Mouse (Mus musculus) left cerebral cortex, adult 18-20 months (tissue): ENCODE results near the gene Rcan3. TPM values are rescaled to one million over a fixed set of nuclear protein-coding genes. Genes with fewer than 3 reads are reported as not detected.

Source experiments
- DNase-seq, 2 experiments: peaks; one replicate each; pipeline ENCODE4 v3.0.0; 2021 to 2022; ENCODE audit warnings: low spot score in 2 of 2, mixed read lengths in 1 of 2
- long read RNA-seq, 2 experiments: library from polyadenylated mRNA; stranded (forward); transcript quantifications; one replicate each; pipeline ENCODE4 v2.0.0; 2021
- total RNA-seq, 2 experiments: library from RNA; stranded (reverse); gene quantifications; 2 replicates each; pipeline ENCODE4 v1.2.3; 2021

Rcan3 gene
- 10 to 100 TPM; 30.6 to 30.8 TPM for total RNA-seq
- long read RNA-seq, experiment 1, full-length matches to known transcripts, result 12 of 21 reads
- long read RNA-seq, experiment 1, partial matches to known transcripts, result 3 of 21 reads
- long read RNA-seq, experiment 1, other reads (novel, unspliced or antisense), result 6 of 21 reads
- long read RNA-seq, experiment 2, full-length matches to known transcripts, result 6 of 15 reads
- long read RNA-seq, experiment 2, partial matches to known transcripts, result 0 of 15 reads
- long read RNA-seq, experiment 2, other reads (novel, unspliced or antisense), result 9 of 15 reads

- DNase-seq, result peak; percentile 22 to 44
These were observed at the start of gene Rcan3 for GRCm38 (mm10) chr4:135433443-135434394. Rcan3 (minus strand) TSS chr4:135433853.

GRCm38 (mm10) chr4:135480370-135480769 lies 46.7 kb upstream of the Rcan3 start:
- DNase-seq, result no peak

GRCm38 (mm10) chr4:135477851-135478250 lies 44.2 kb upstream of the Rcan3 start:
- no peak for DNase-seq

GRCm38 (mm10) chr4:135463406-135463805 lies 29.8 kb upstream of the Rcan3 start:
- DNase-seq, result no peak

GRCm38 (mm10) chr4:135453572-135453971 lies 19.9 kb upstream of the Rcan3 start:
- DNase-seq, result no peak

GRCm38 (mm10) chr4:135453164-135453563 lies 19.5 kb upstream of the Rcan3 start:
- DNase-seq, result no peak

GRCm38 (mm10) chr4:135451360-135452015 lies 17.8 kb upstream of the Rcan3 start:
- no peak for DNase-seq

- DNase-seq, result no peak
These were observed 8.8 kb upstream of the Rcan3 start for GRCm38 (mm10) chr4:135442473-135442872.

GRCm38 (mm10) chr4:135439904-135440522 lies 6.4 kb upstream of the Rcan3 start:
- DNase-seq, result no peak

GRCm38 (mm10) chr4:135439188-135439647 lies 5.6 kb upstream of the Rcan3 start:
- DNase-seq, result no peak

- no peak for DNase-seq
These were observed 4.3 kb upstream of the Rcan3 start for GRCm38 (mm10) chr4:135437924-135438323.

GRCm38 (mm10) chr4:135436291-135436690 lies 2.6 kb upstream of the Rcan3 start:
- DNase-seq, result no peak

- DNase-seq, result no peak
These were observed 739 bp upstream of the Rcan3 start for GRCm38 (mm10) chr4:135434395-135434789.

- DNase-seq, result no peak
These were observed 589 bp downstream of the Rcan3 start for GRCm38 (mm10) chr4:135433086-135433442.

GRCm38 (mm10) chr4:135429990-135430760 lies 3.5 kb downstream of the Rcan3 start:
- no peak for DNase-seq

- DNase-seq, result no peak
These were observed 4.3 kb downstream of the Rcan3 start for GRCm38 (mm10) chr4:135429383-135429782.

- DNase-seq, result no peak
These were observed 7.1 kb downstream of the Rcan3 start for GRCm38 (mm10) chr4:135426587-135426986.

- DNase-seq, result peak; percentile 69 to 85
These were observed 8.0 kb downstream of the Rcan3 start for GRCm38 (mm10) chr4:135425625-135426024.

GRCm38 (mm10) chr4:135420961-135421360 lies 12.7 kb downstream of the Rcan3 start:
- no peak for DNase-seq

GRCm38 (mm10) chr4:135420416-135420815 lies 13.2 kb downstream of the Rcan3 start:
- no peak for DNase-seq
